Mouse (Mus musculus): ENCODE measurements at regions not wholly inside any gene's neighbourhood (a gene's known extent, or its start where the extent isn't known, plus 50 kb on each side); places are given as distances from the start of the nearest gene placed in this dataset.

DNA sequence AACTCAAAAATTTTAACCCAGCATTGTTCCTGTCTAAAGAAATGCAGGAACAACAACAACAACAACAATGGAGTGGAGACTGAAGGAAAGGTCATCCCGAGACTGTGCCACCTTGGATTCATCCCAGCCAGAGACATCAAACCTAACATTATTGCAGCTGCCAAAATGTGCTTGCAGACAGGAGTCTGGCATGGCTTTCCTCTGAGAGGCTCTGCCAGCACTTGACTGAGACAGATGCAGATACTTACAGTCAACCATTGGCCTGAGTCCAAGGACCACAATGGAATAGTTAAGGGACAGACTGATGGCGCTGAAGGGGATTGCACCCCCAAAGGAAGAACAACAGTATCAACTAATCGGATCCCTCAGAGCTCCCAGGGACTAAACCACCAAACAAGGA, 819.0 kb downstream of the Fam19a2 start:
- TF ChIP-seq POLR2A (IDR thresholded peaks at IDR 0.05; ENCODE audit: low read depth, low read length) (no peak), CTCF (conservative IDR thresholded peaks at IDR 0.05; ENCODE audit: insufficient read depth, insufficient read length, low read depth, low read length) (no peak)
